8 mouse cellular contexts compared by ENCODE assay signal in genomic region chr8:13785250-13785763, GRCm38 (mm10). TPM values are rescaled to one million over a fixed set of nuclear protein-coding genes. Genes with fewer than 3 reads are reported as not detected.
DNase-seq lines count a peak whose midpoint lies in the region; ATAC-seq and TF ChIP-seq lines count a peak whose summit lies in the region.

Gene Upf3a (plus strand): TSS chr8:13785615.

- DNase-seq in G1E (ENCODE audit: low spot score): peak; percentile 87
- peak; percentile 90 to 92 for DNase-seq in cerebellum, adult 18-20 months
- DNase-seq in forebrain, postnatal 0 days: peak; percentile 98
- DNase-seq in heart, postnatal 4 days: peak; percentile 94
- DNase-seq in layer of hippocampus, adult 8-10 months (ENCODE audit: low spot score in 2 of 2): peak; percentile 84 to 86
- DNase-seq in ovary, adult 18-20 months (ENCODE audit: low spot score): peak; percentile 90
- peak; percentile 95 for DNase-seq in thymus, postnatal 0 days (ENCODE audit: low spot score)

- H3K4me1 ChIP-seq in G1E (ENCODE audit: insufficient read depth, low read depth, low read length): peaks cover 29% of the 10 kb centered on the region
- H3K4me1 ChIP-seq in forebrain, postnatal 0 days (ENCODE audit: insufficient read depth): no peaks in the 10 kb centered on the region
- peaks cover 18% of the 10 kb centered on the region for H3K4me1 ChIP-seq in lung, embryonic 15.5 days

- ATAC-seq in G1E (ENCODE audit: extremely low read depth, insufficient number of reproducible peaks, low FRiP score, poor library complexity, severe bottlenecking): peak; percentile 86
- ATAC-seq in forebrain, postnatal 0 days: peak; percentile 96
- peak; percentile 93 for ATAC-seq in lung, embryonic 15.5 days (ENCODE audit: borderline replicate concordance, extremely low read depth, low FRiP score, low TSS enrichment)

- peak within 1 kb of the TSS; percentile 86 for H3K4me3 ChIP-seq in G1E (ENCODE audit: low read depth, low read length)
- H3K4me3 ChIP-seq in forebrain, postnatal 0 days (ENCODE audit: low read depth, low read length): peak within 1 kb of the TSS; percentile 65
- H3K4me3 ChIP-seq in lung, embryonic 15.5 days: peak within 1 kb of the TSS; percentile 86

- peak; percentile 42; the same call in 1 of the 2 replicates for TF ChIP-seq CTCF in G1E (IDR thresholded peaks at IDR 0.05; ENCODE audit: low read depth, low read length)
- peak; percentile 89 for TF ChIP-seq CTCF in forebrain, postnatal 0 days (IDR thresholded peaks at IDR 0.05; ENCODE audit: low read depth)

- under 1% methylated on average over 45 of the region's 47 CpGs for WGBS in forebrain, postnatal 0 days
- under 1% methylated on average over 47 of the region's 47 CpGs for WGBS in lung, embryonic 15.5 days

- H3K27me3 ChIP-seq in G1E (ENCODE audit: insufficient read depth, low read length): no peaks in the 10 kb centered on the region
- no peaks in the 10 kb centered on the region for H3K27me3 ChIP-seq in forebrain, postnatal 0 days (ENCODE audit: insufficient read depth, low read length)
- H3K27me3 ChIP-seq in lung, embryonic 15.5 days: no peaks in the 10 kb centered on the region

- peak within 1 kb of the TSS; percentile 98 for H3K27ac ChIP-seq in forebrain, postnatal 0 days (ENCODE audit: low read depth, low read length)
- H3K27ac ChIP-seq in lung, embryonic 15.5 days: peak within 1 kb of the TSS; percentile 99

- H3K9me3 ChIP-seq in G1E (replicated peaks): no peaks in the 10 kb centered on the region
- H3K9me3 ChIP-seq in forebrain, postnatal 0 days (ENCODE audit: low read length): no peaks in the 10 kb centered on the region
- H3K9me3 ChIP-seq in lung, embryonic 15.5 days: no peaks in the 10 kb centered on the region

- H3K9ac ChIP-seq in forebrain, postnatal 0 days: peak within 1 kb of the TSS; percentile 95
- peak within 1 kb of the TSS; percentile 98 for H3K9ac ChIP-seq in lung, embryonic 15.5 days

- peak within 1 kb of the TSS; percentile 82 for H3K4me2 ChIP-seq in forebrain, postnatal 0 days (ENCODE audit: low read depth)
- peak within 1 kb of the TSS; percentile 84 for H3K4me2 ChIP-seq in lung, embryonic 15.5 days

- peaks cover 50% of the 10 kb centered on the region for H3K36me3 ChIP-seq in G1E (replicated peaks)
- peaks cover 21% of the 10 kb centered on the region for H3K36me3 ChIP-seq in forebrain, postnatal 0 days (ENCODE audit: insufficient read depth)
- peaks cover 34% of the 10 kb centered on the region for H3K36me3 ChIP-seq in lung, embryonic 15.5 days

RNA-seq across cellular contexts. Expression of gene Upf3a, which starts in this region (rescaled TPM):
- total RNA-seq in G1E (2014; fragmentation: Nextera tagmentation) (13.3 and 18.0 TPM in 2 replicates), G1E (2017) (21.3 and 21.5 TPM in 2 replicates)
- polyA plus RNA-seq in G1E (2012): 31.4 and 34.9 TPM in 2 replicates
- total RNA-seq in forebrain, postnatal 0 days (2014; rRNA removed): 21.2 and 25.2 TPM in 2 replicates
- polyA plus RNA-seq in forebrain, postnatal 0 days (2015; fragmentation: Nextera tagmentation; extraction: Ambion mirVana): 38.2 and 44.3 TPM in 2 replicates
- total RNA-seq in heart, postnatal 4 days (2021): 10 to 100 TPM; 15.4 to 16.4 TPM
- total RNA-seq in layer of hippocampus, adult 8-10 months (2022): 10 to 100 TPM; 25.5 to 36.6 (median 32.5) TPM
- polyA plus RNA-seq in lung, embryonic 15.5 days (2015; fragmentation: Nextera tagmentation; extraction: Ambion mirVana): 41.9 and 45.4 TPM in 2 replicates
- polyA plus RNA-seq in thymus, postnatal 0 days (2015; fragmentation: Nextera tagmentation; extraction: Ambion mirVana): 37.6 and 45.9 TPM in 2 replicates

Comparison
In these comparisons a context has a peak if more than half of its experiments do, and no peak if none do; other contexts are left out.
1. Peak in every context shown above with its lines: DNase-seq, ATAC-seq, H3K4me3 ChIP-seq and H3K27ac ChIP-seq.